Mouse (Mus musculus): ENCODE measurements around the gene 4930447C04Rik.
A peak's percentile ranks its signal among the peaks of the same experiment; 100 is the strongest.

4930447C04Rik gene

GRCm38 (mm10) chr12:72835518-72836015 lies 105.0 kb downstream of the 4930447C04Rik start:
- DNase-seq, result no peak

- DNase-seq, result peak in 1 of 2 experiments; percentile 41
These were observed 105.6 kb downstream of the 4930447C04Rik start for GRCm38 (mm10) chr12:72834773-72835517.

GRCm38 (mm10) chr12:72831711-72832432 lies 108.7 kb downstream of the 4930447C04Rik start:
- DNase-seq, result peak in 1 of 2 experiments; percentile 31

Data from kidney, postnatal 36 days (tissue).